ENCODE assay signal across 8 mouse cellular contexts in genomic region chr13:9276856-9277620, GRCm38 (mm10). TPM values are rescaled to one million over a fixed set of nuclear protein-coding genes. Genes with fewer than 3 reads are reported as not detected.
A peak's percentile ranks its signal among the peaks of the same experiment; 100 is the strongest.
DNase-seq lines count a peak whose midpoint lies in the region; ATAC-seq and TF ChIP-seq lines count a peak whose summit lies in the region.

No protein-coding gene starts in this region.

- H3K27ac ChIP-seq in embryonic facial prominence, embryonic 11.5 days (replicated peaks; ENCODE audit: low read depth, low read length) = peak overlapping the region; percentile 94
- no peak overlapping the region for H3K27ac ChIP-seq in liver, embryonic 14.5 days
- peak overlapping the region; percentile 99 for H3K27ac ChIP-seq in neural tube, embryonic 13.5 days (replicated peaks)

- ATAC-seq in embryonic facial prominence, embryonic 11.5 days (replicated peaks; ENCODE audit: insufficient number of reproducible peaks, low FRiP score, low TSS enrichment, low read depth) = peak; percentile 83
- peak; percentile 64 for ATAC-seq in liver, embryonic 14.5 days (ENCODE audit: insufficient read depth)
- peak; percentile 85 for ATAC-seq in neural tube, embryonic 13.5 days (ENCODE audit: low read depth)

- no peaks in the 10 kb centered on the region for H3K9me3 ChIP-seq in embryonic facial prominence, embryonic 11.5 days (replicated peaks; ENCODE audit: control insufficient read depth, low read length)
- H3K9me3 ChIP-seq in liver, embryonic 14.5 days (ENCODE audit: control insufficient read depth, low read length) = no peaks in the 10 kb centered on the region
- H3K9me3 ChIP-seq in neural tube, embryonic 13.5 days = no peaks in the 10 kb centered on the region

- under 1% methylated on average over 51 of the region's 75 CpGs for WGBS in embryonic facial prominence, embryonic 11.5 days
- WGBS in liver, embryonic 14.5 days (ENCODE audit: insufficient replicate concordance) = under 1% methylated on average over 57 of the region's 75 CpGs
- under 1% methylated on average over 70 of the region's 75 CpGs for WGBS in neural tube, embryonic 13.5 days

- H3K27me3 ChIP-seq in embryonic facial prominence, embryonic 11.5 days (ENCODE audit: control insufficient read depth, insufficient read depth, low read length) = no peaks in the 10 kb centered on the region
- H3K27me3 ChIP-seq in liver, embryonic 14.5 days (ENCODE audit: control insufficient read depth, insufficient read depth, low read length) = peaks cover 13% of the 10 kb centered on the region
- no peaks in the 10 kb centered on the region for H3K27me3 ChIP-seq in neural tube, embryonic 13.5 days

- no peak for TF ChIP-seq EP300 in liver, embryonic 14.5 days (IDR thresholded peaks at IDR 0.05; ENCODE audit: low read depth)

- H3K4me2 ChIP-seq in embryonic facial prominence, embryonic 11.5 days (ENCODE audit: low read depth, low read length) = peak overlapping the region; percentile 62
- H3K4me2 ChIP-seq in liver, embryonic 14.5 days (ENCODE audit: low read depth) = peak overlapping the region; percentile 73
- peak overlapping the region; percentile 67 for H3K4me2 ChIP-seq in neural tube, embryonic 13.5 days

- peak overlapping the region; percentile 93 for H3K4me3 ChIP-seq in embryonic facial prominence, embryonic 11.5 days (ENCODE audit: low read depth, low read length)
- H3K4me3 ChIP-seq in liver, embryonic 14.5 days (ENCODE audit: insufficient read depth in 1 of 2, low read depth in 2 of 2, low read length in 2 of 2) = peak overlapping the region; percentile 58 to 62
- peak overlapping the region; percentile 91 for H3K4me3 ChIP-seq in neural tube, embryonic 13.5 days

- no peaks in the 10 kb centered on the region for H3K4me1 ChIP-seq in embryonic facial prominence, embryonic 11.5 days (ENCODE audit: control insufficient read depth, insufficient read depth, low read length)
- H3K4me1 ChIP-seq in liver, embryonic 14.5 days (replicated peaks; ENCODE audit: control insufficient read depth in 2 of 2, insufficient read depth in 2 of 2, low read length in 1 of 2) = no peaks in the 10 kb centered on the region
- H3K4me1 ChIP-seq in neural tube, embryonic 13.5 days (replicated peaks) = peaks cover 39% of the 10 kb centered on the region

- no peaks in the 10 kb centered on the region for H3K36me3 ChIP-seq in embryonic facial prominence, embryonic 11.5 days (replicated peaks; ENCODE audit: control insufficient read depth, insufficient read depth, low read depth, low read length)
- H3K36me3 ChIP-seq in liver, embryonic 14.5 days (replicated peaks; ENCODE audit: control insufficient read depth, insufficient read depth, low read depth) = no peaks in the 10 kb centered on the region
- H3K36me3 ChIP-seq in neural tube, embryonic 13.5 days = no peaks in the 10 kb centered on the region

- H3K9ac ChIP-seq in embryonic facial prominence, embryonic 11.5 days (replicated peaks; ENCODE audit: low read length) = peak overlapping the region; percentile 96
- peak overlapping the region; percentile 38 for H3K9ac ChIP-seq in liver, embryonic 14.5 days (replicated peaks)
- peak overlapping the region; percentile 98 for H3K9ac ChIP-seq in neural tube, embryonic 13.5 days

- DNase-seq in 3134 (ENCODE audit: extremely low read depth, insufficient read length, low spot score) = peak; percentile 73
- peak; percentile 76 for DNase-seq in adrenal gland, adult 2 months
- DNase-seq in embryonic facial prominence, embryonic 11.5 days (ENCODE audit: low spot score) = peak; percentile 61
- DNase-seq in heart, adult 9 months (ENCODE audit: low spot score in 2 of 2) = peak; percentile 44 to 47
- DNase-seq in kidney, postnatal 10 days = peak; percentile 73
- no peak for DNase-seq in liver, embryonic 14.5 days (ENCODE audit: low read depth in 3 of 3, low spot score in 3 of 3)
- peak; percentile 47 for DNase-seq in thymus, postnatal 0 days (ENCODE audit: low spot score)

- TF ChIP-seq CTCF in liver, embryonic 14.5 days (IDR thresholded peaks at IDR 0.05; ENCODE audit: low read depth) = no peak

RNA-seq across cellular contexts. Expression of gene Dip2c, which starts 0.7 kb away (rescaled TPM):
- total RNA-seq in adrenal gland, adult 2 months (2021) = 10 to 100 TPM; 18.8 to 26.8 TPM
- polyA plus RNA-seq in adrenal gland, adult 2 months (2012; rRNA removed) = 5.8 and 8.0 TPM in 2 replicates
- polyA plus RNA-seq in embryonic facial prominence, embryonic 11.5 days (2014; fragmentation: Nextera tagmentation; extraction: Ambion mirVana) = 5.4 and 6.1 TPM in 2 replicates
- 0.53 and 0.55 TPM in 2 replicates for polyA plus RNA-seq in liver, embryonic 14.5 days (2012; rRNA removed)
- 0.46 and 0.66 TPM in 2 replicates for polyA plus RNA-seq in liver, embryonic 14.5 days (2014; fragmentation: Nextera tagmentation; extraction: Ambion mirVana)
- 10.5 and 11.8 TPM in 2 replicates for polyA plus RNA-seq in neural tube, embryonic 13.5 days (2015; fragmentation: Nextera tagmentation; extraction: Ambion mirVana)
- polyA plus RNA-seq in thymus, postnatal 0 days (2015; fragmentation: Nextera tagmentation; extraction: Ambion mirVana) = 1.7 and 2.0 TPM in 2 replicates

Comparison
In these comparisons a context has a peak if more than half of its experiments do, and no peak if none do; other contexts are left out.
1. DNase-seq: peak in 3134 (single experiment), adrenal gland, adult 2 months (single experiment), embryonic facial prominence, embryonic 11.5 days (single experiment), heart, adult 9 months (2 of 2), kidney, postnatal 10 days (single experiment) and thymus, postnatal 0 days (single experiment); none in liver, embryonic 14.5 days (0 of 3).
2. H3K9ac ChIP-seq: peak in every context shown above with its lines; median percentile 98 in neural tube, embryonic 13.5 days; 96 in embryonic facial prominence, embryonic 11.5 days; 38 in liver, embryonic 14.5 days.
3. Peak in every context shown above with its lines, with median percentiles within 50 percentile points of each other: ATAC-seq, H3K4me2 ChIP-seq and H3K4me3 ChIP-seq.